Mouse (Mus musculus) spleen, adult 2 months (tissue): ENCODE measurements around the gene Pcnx2. TPM values are rescaled to one million over a fixed set of nuclear protein-coding genes. Genes with fewer than 3 reads are reported as not detected.

Experiments
- DNase-seq, 2 experiments: peaks; one replicate each; pipeline versions ENCODE4 v3.0.0 to v3.0.0-alpha.2; 2012 to 2021; ENCODE audit warnings: low spot score in 2 of 2, low read depth in 1 of 2
- H3K27ac ChIP-seq: fragments of 200-500 bp; 2 replicates; pipeline ENCODE4 v1.5.1; 2012; ENCODE audit warnings: low read length, inconsistent platforms; ENCODE audit not compliant: insufficient read depth
- H3K27me3 ChIP-seq: fragments of 200-500 bp; 2 replicates; pipeline ENCODE4 v1.6.1; 2012; ENCODE audit warnings: mild to moderate bottlenecking, moderate library complexity, low read length, inconsistent platforms; ENCODE audit not compliant: control insufficient read depth, insufficient read depth
- H3K36me3 ChIP-seq: fragments of 200-500 bp; 2 replicates; pipeline ENCODE4 v1.6.1; 2012; ENCODE audit warnings: mild to moderate bottlenecking, low read length, inconsistent platforms; ENCODE audit not compliant: control insufficient read depth, insufficient read depth
- H3K4me1 ChIP-seq: fragments of 200-500 bp; 2 replicates; pipeline ENCODE4 v1.6.1; 2011; ENCODE audit warnings: inconsistent platforms; ENCODE audit not compliant: control insufficient read depth, insufficient read depth, insufficient read length
- H3K4me3 ChIP-seq: fragments of 200-500 bp; 2 replicates; pipeline ENCODE4 v1.5.1; 2011; ENCODE audit warnings: mild to moderate bottlenecking, inconsistent platforms; ENCODE audit not compliant: insufficient read depth, insufficient read length; ENCODE audit errors: extremely low read depth
- CTCF ChIP-seq: fragments of 200-500 bp; IDR thresholded peaks from 2 replicates; pipeline ENCODE4 v1.5.1; 2011; ENCODE audit warnings: mild to moderate bottlenecking, inconsistent platforms; ENCODE audit not compliant: insufficient read depth, insufficient read length, insufficient replicate concordance; ENCODE audit errors: extremely low read depth
- POLR2A ChIP-seq: fragments of 200-500 bp; IDR thresholded peaks from 2 replicates; pipeline ENCODE4 v1.6.1; 2011; ENCODE audit warnings: low read depth, low read length, inconsistent platforms
- WGBS: fragments of 180-500 bp; shearing (Covaris S2); methylation state at CpG from one replicate; pipeline ENCODE4 v1.1.7; 2018; 5-methylcytosine and 5-hydroxymethylcytosine counted together
- polyA plus RNA-seq: library from polyadenylated mRNA; depleted of rRNA; stranded (reverse); fragments of >200 nt; gene quantifications from 2 replicates; pipeline ENCODE4 v1.2.3, GENCODE M21; 2012

The Pcnx2 gene
- polyA plus RNA-seq, 1 experiment, result 0.20 TPM

- DNase-seq, result no peak
- no peak overlapping the region for H3K4me3 ChIP-seq
- H3K27me3 ChIP-seq, result no peaks in the 10 kb centered on the region
- H3K27ac ChIP-seq, result no peak overlapping the region
- no peaks in the 10 kb centered on the region for H3K36me3 ChIP-seq
- no peak for TF ChIP-seq POLR2A
- TF ChIP-seq CTCF, result no peak
- H3K4me1 ChIP-seq, result no peaks in the 10 kb centered on the region
- 93% methylated on average over 10 of the region's 10 CpGs for WGBS
Observed at GRCm38 (mm10) chr8:125768079-125768478, 130.0 kb downstream of the Pcnx2 start.

GRCm38 (mm10) chr8:125763066-125763786 lies 134.9 kb downstream of the Pcnx2 start:
- no peak for DNase-seq
- no peaks in the 10 kb centered on the region for H3K36me3 ChIP-seq
- no peak for TF ChIP-seq CTCF
- no peak overlapping the region for H3K4me3 ChIP-seq
- 83% methylated on average over 16 of the region's 16 CpGs for WGBS
- H3K4me1 ChIP-seq, result no peaks in the 10 kb centered on the region
- H3K27ac ChIP-seq, result no peak overlapping the region
- no peaks in the 10 kb centered on the region for H3K27me3 ChIP-seq

DNA sequence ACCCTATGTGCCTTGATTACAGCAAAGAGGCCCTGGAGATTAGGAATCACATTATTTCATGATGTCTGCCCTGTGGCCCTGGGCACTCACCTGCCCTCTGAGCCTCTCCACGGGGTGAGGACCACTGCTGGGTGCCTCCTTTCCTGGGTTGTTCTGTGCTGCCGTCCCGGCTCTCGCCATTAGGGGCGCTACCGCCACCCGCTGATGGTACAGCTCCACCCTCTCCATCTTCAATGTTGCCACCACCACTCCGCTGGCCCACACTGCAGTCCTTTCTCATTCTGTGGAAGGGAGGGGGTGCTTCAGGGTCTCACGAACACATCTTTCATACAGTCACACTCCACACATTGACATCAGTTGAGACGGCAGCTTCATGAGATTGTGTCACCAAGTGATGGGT lies 139.1 kb downstream of the Pcnx2 start:
- TF ChIP-seq POLR2A (no peak), CTCF (peak; percentile 57; the same call in 1 of the 2 replicates)
- H3K27ac ChIP-seq, result no peak overlapping the region
- H3K4me3 ChIP-seq, result no peak overlapping the region
- WGBS, result 65% methylated on average over 10 of the region's 10 CpGs
- H3K27me3 ChIP-seq, result no peaks in the 10 kb centered on the region
- no peaks in the 10 kb centered on the region for H3K36me3 ChIP-seq
- peak in 1 of 2 experiments; percentile 35 for DNase-seq
- H3K4me1 ChIP-seq, result no peaks in the 10 kb centered on the region

GRCm38 (mm10) chr8:125757106-125757496 lies 141.0 kb downstream of the Pcnx2 start:
- no peak overlapping the region for H3K27ac ChIP-seq
- no peak overlapping the region for H3K4me3 ChIP-seq
- no peaks in the 10 kb centered on the region for H3K4me1 ChIP-seq
- TF ChIP-seq POLR2A, result no peak
- H3K27me3 ChIP-seq, result no peaks in the 10 kb centered on the region
- DNase-seq, result no peak
- 64% methylated on average over 1 of the region's 1 CpGs for WGBS
- H3K36me3 ChIP-seq, result no peaks in the 10 kb centered on the region

GRCm38 (mm10) chr8:125756391-125757105 lies 141.6 kb downstream of the Pcnx2 start:
- TF ChIP-seq CTCF (no peak), POLR2A (no peak)
- Histone ChIP-seq H3K36me3 (no peaks in the 10 kb centered on the region), H3K4me3 (no peak overlapping the region), H3K4me1 (no peaks in the 10 kb centered on the region), H3K27me3 (no peaks in the 10 kb centered on the region), H3K27ac (no peak overlapping the region)
- DNase-seq, result no peak
- WGBS, result 72% methylated on average over 9 of the region's 9 CpGs

DNA sequence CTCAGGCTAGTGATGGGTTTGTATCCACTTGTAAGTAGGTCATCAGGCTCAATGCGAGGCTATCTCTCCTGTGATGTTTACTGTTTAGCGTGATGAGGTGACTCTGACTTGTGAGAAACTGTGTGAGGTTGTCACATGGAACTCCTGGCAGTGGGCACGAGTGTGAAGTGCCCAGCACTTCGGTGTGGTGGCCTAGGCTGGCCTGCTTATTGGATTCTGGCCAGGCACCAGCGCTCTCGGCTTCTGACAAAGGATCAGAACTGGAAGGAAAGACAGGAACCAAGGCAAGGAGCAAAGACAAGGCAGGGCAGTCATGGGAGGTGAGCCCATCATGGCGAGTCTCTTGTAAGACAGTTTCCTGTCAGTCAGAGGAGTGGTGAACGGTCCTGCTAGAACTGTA lies 142.2 kb downstream of the Pcnx2 start:
- DNase-seq, result no peak
- Histone ChIP-seq H3K4me3 (no peak overlapping the region), H3K4me1 (peaks cover 3% of the 10 kb centered on the region; the same call in 1 of the 2 replicates), H3K36me3 (no peaks in the 10 kb centered on the region), H3K27me3 (no peaks in the 10 kb centered on the region), H3K27ac (no peak overlapping the region)
- TF ChIP-seq POLR2A, result no peak
- TF ChIP-seq CTCF, result no peak
- 78% methylated on average over 8 of the region's 8 CpGs for WGBS

- TF ChIP-seq POLR2A, result no peak
- no peak for TF ChIP-seq CTCF
- 39% methylated on average over 8 of the region's 8 CpGs for WGBS
- peaks cover 11% of the 10 kb centered on the region; the same call in 1 of the 2 replicates for H3K4me1 ChIP-seq
Observed at GRCm38 (mm10) chr8:125750846-125751245, 147.3 kb downstream of the Pcnx2 start.

More at GRCm38 (mm10) chr8:125750846-125751245, 147.3 kb downstream of the Pcnx2 start:
- H3K27me3 ChIP-seq, result no peaks in the 10 kb centered on the region
- H3K36me3 ChIP-seq, result peaks cover 5% of the 10 kb centered on the region; the same call in 1 of the 2 replicates
- no peak overlapping the region for H3K4me3 ChIP-seq
- DNase-seq, result no peak
- no peak overlapping the region for H3K27ac ChIP-seq
